Mouse (Mus musculus) liver, embryonic 14.5 days (tissue): ENCODE measurements around the gene Ager. TPM values are rescaled to one million over a fixed set of nuclear protein-coding genes. Genes with fewer than 3 reads are reported as not detected.

Source experiments
- ATAC-seq: fragments of 200-750 bp; cut with Nextera tagmentation; 2 replicates; pipeline ENCODE4 v1.8.0; 2017; ENCODE audit warnings: moderate number of reproducible peaks, mild to moderate bottlenecking, moderate library complexity; ENCODE audit not compliant: insufficient read depth
- DNase-seq, 3 experiments: peaks; one replicate each; pipeline ENCODE4 v3.0.0-alpha.2; 2012 to 2013; ENCODE audit warnings: low read depth in 3 of 3, low spot score in 3 of 3
- H3K27ac ChIP-seq: fragments of 300-500 bp; sonication (generic); 2 replicates; pipeline ENCODE4 v1.5.1; 2014; ENCODE audit warnings: moderate library complexity, mild to moderate bottlenecking, control low read depth, inconsistent platforms
- H3K27me3 ChIP-seq: fragments of 300-500 bp; sonication (generic); 2 replicates; pipeline ENCODE4 v1.6.1; 2014; ENCODE audit warnings: mild to moderate bottlenecking, low read length, moderate library complexity; ENCODE audit not compliant: control insufficient read depth, insufficient read depth
- H3K36me3 ChIP-seq: fragments of 300-500 bp; sonication (generic); replicated peaks from 2 replicates; pipeline ENCODE4 v1.6.1; 2014; ENCODE audit warnings: low read depth; ENCODE audit not compliant: control insufficient read depth, insufficient read depth
- H3K4me1 ChIP-seq, 2 experiments: fragments of 200-500 bp in 1 of 2; fragments of 300-500 bp in 1 of 2; sonication (generic) in 1 of 2; replicated peaks; 2 replicates each; pipeline ENCODE4 v1.6.1; 2012 to 2014; ENCODE audit warnings: antibody characterized with exemption in 1 of 2, inconsistent platforms in 1 of 2, low read length in 1 of 2; ENCODE audit not compliant: control insufficient read depth in 2 of 2, insufficient read depth in 2 of 2
- H3K4me2 ChIP-seq: fragments of 300-500 bp; sonication (generic); 2 replicates; pipeline ENCODE4 v1.6.1; 2014; ENCODE audit warnings: low read depth, mild to moderate bottlenecking, control low read depth, moderate library complexity
- H3K4me3 ChIP-seq, 2 experiments: fragments of 200-500 bp in 1 of 2; fragments of 300-500 bp in 1 of 2; sonication (generic) in 1 of 2; 2 replicates each; pipeline ENCODE4 v1.5.1; 2012 to 2014; ENCODE audit warnings: low read depth in 2 of 2, low read length in 2 of 2, mild to moderate bottlenecking in 2 of 2, control low read depth in 1 of 2, inconsistent platforms in 1 of 2, moderate library complexity in 1 of 2; ENCODE audit not compliant: insufficient read depth in 1 of 2
- H3K9ac ChIP-seq: fragments of 300-500 bp; sonication (generic); replicated peaks from 2 replicates; pipeline ENCODE4 v1.6.1; 2014; ENCODE audit warnings: mild to moderate bottlenecking, control low read depth, moderate library complexity
- H3K9me3 ChIP-seq: fragments of 300-500 bp; sonication (generic); 2 replicates; pipeline ENCODE4 v1.6.1; 2016; ENCODE audit warnings: low read length, mixed read lengths; ENCODE audit not compliant: control insufficient read depth
- CTCF ChIP-seq: IDR thresholded peaks from 2 replicates; pipeline ENCODE4 v1.5.1; 2016; ENCODE audit warnings: antibody characterized with exemption, low read depth, control low read depth
- EP300 ChIP-seq: IDR thresholded peaks from 2 replicates; pipeline ENCODE4 v1.6.1; 2016; ENCODE audit warnings: antibody characterized with exemption, low read depth
- WGBS: fragments of 180-500 bp; shearing (Covaris S2); extraction: QIAGEN DNeasy Blood & Tissue Kit; methylation state at CpG from one replicate; pipeline ENCODE4 v1.1.7; 2014; ENCODE audit not compliant: insufficient replicate concordance; 5-methylcytosine and 5-hydroxymethylcytosine counted together
- polyA plus RNA-seq, 2 experiments: library from polyadenylated mRNA; depleted of rRNA in 1 of 2; stranded (reverse) in 1 of 2; unstranded in 1 of 2; fragments of >200 nt; fragmentation: Nextera tagmentation in 1 of 2; extraction: Ambion mirVana in 1 of 2; gene quantifications; 2 replicates each; pipeline versions ENCODE4 v1.2.1 to v1.2.3; 2012 to 2014

Ager gene
- polyA plus RNA-seq, 2 experiments = 0.41 to 1.3 TPM

DNA sequence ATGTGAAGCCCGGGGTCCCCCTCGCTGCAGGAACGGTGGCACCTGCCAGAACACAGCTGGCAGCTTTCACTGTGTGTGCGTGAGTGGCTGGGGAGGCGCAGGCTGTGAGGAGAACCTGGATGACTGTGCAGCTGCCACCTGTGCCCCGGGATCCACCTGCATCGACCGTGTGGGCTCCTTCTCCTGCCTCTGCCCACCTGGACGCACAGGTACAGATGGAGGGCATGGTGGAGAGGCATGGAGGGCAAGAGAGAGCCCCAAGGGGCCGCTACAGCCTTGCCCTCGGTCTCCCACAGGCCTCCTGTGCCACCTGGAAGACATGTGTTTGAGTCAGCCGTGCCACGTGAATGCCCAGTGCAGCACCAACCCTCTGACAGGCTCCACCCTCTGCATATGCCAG, 29.2 kb upstream of the Ager start:
- H3K4me3 ChIP-seq = no peak overlapping the region
- no peaks in the 10 kb centered on the region for H3K9me3 ChIP-seq
- no peaks in the 10 kb centered on the region for H3K36me3 ChIP-seq
- no peak overlapping the region for H3K4me2 ChIP-seq
- DNase-seq (no peak), ATAC-seq (no peak)
- H3K9ac ChIP-seq = no peak overlapping the region
- TF ChIP-seq CTCF = no peak
- no peak for TF ChIP-seq EP300
- no peak overlapping the region for H3K27ac ChIP-seq
- WGBS = 66% methylated on average over 13 of the region's 13 CpGs
- H3K4me1 ChIP-seq = no peaks in the 10 kb centered on the region
- H3K27me3 ChIP-seq = no peaks in the 10 kb centered on the region; the same call in 1 of the 2 replicates

DNA sequence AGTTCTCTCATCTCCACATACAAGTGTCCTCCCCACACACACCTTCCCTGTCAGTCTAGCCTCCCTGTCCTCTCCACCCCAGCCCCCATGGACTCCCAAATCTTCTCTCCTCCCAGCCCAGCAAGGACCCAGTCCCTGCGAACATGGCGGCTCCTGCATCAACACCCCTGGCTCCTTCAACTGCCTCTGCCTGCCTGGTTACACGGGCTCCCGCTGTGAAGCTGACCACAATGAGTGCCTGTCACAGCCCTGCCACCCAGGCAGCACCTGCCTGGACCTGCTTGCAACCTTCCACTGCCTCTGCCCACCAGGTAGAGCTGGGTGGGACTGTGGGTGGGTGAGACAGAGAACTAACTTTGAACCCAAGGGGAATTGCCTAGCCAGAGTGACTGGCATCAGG, 27.7 kb upstream of the Ager start:
- no peak overlapping the region for H3K9ac ChIP-seq
- no peak for TF ChIP-seq EP300
- no peak for TF ChIP-seq CTCF
- H3K4me2 ChIP-seq = no peak overlapping the region
- no peak for ATAC-seq
- no peaks in the 10 kb centered on the region for H3K9me3 ChIP-seq
- no peaks in the 10 kb centered on the region; the same call in 1 of the 2 replicates for H3K27me3 ChIP-seq
- WGBS = 66% methylated on average over 4 of the region's 4 CpGs
- no peak overlapping the region for H3K27ac ChIP-seq
- no peaks in the 10 kb centered on the region for H3K36me3 ChIP-seq
- H3K4me1 ChIP-seq = no peaks in the 10 kb centered on the region
- DNase-seq = no peak
- no peak overlapping the region for H3K4me3 ChIP-seq

DNA sequence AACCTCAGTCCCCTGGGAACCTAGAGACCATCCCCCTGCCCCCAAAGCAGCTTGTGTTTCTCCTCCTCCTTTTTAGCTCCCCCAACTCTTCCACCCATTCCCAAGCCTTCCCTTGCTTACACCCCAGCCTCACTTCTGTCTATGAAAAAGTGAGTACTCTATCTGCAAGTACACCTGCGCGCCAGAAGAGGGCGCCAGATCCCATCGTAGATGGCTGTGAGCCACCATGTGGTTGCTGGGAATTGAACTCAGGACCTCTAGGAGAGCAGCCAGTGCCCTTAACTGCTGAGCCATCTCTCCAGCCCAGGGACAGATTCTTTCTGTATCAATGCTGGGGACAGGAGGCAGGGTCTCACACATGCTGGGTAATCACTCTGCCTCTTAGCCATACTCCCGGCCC, 25.8 kb upstream of the Ager start:
- Histone ChIP-seq H3K4me2 (no peak overlapping the region), H3K4me1 (no peaks in the 10 kb centered on the region), H3K4me3 (no peak overlapping the region), H3K36me3 (no peaks in the 10 kb centered on the region), H3K9ac (no peak overlapping the region), H3K27ac (no peak overlapping the region), H3K9me3 (no peaks in the 10 kb centered on the region), H3K27me3 (no peaks in the 10 kb centered on the region; the same call in 1 of the 2 replicates)
- ATAC-seq = no peak
- 17% methylated on average over 5 of the region's 5 CpGs for WGBS
- DNase-seq = no peak
- TF ChIP-seq CTCF (peak; percentile 89), EP300 (no peak)

DNA sequence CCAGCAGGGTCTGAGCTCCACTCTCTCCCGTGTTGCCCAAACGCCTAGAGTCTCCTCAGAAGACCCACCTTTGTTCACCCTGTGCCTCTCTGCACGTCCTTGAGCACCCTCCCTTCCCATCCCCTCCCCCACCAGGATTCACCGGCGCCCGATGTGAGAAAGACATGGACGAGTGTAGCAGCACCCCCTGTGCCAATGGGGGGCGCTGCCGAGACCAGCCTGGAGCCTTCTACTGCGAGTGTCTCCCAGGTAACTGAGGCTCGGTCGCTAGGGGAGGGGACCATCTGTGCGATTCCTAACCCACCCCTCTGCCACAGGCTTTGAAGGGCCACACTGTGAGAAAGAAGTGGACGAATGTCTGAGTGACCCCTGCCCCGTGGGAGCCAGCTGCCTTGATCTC, 25.3 kb upstream of the Ager start:
- no peak overlapping the region for H3K4me3 ChIP-seq
- ATAC-seq (no peak), DNase-seq (no peak)
- H3K4me1 ChIP-seq = no peaks in the 10 kb centered on the region
- no peak overlapping the region for H3K27ac ChIP-seq
- H3K36me3 ChIP-seq = no peaks in the 10 kb centered on the region
- no peak for TF ChIP-seq EP300
- TF ChIP-seq CTCF = no peak
- WGBS = 39% methylated on average over 15 of the region's 15 CpGs
- H3K9ac ChIP-seq = no peak overlapping the region
- no peak overlapping the region for H3K4me2 ChIP-seq
- no peaks in the 10 kb centered on the region for H3K9me3 ChIP-seq
- H3K27me3 ChIP-seq = no peaks in the 10 kb centered on the region; the same call in 1 of the 2 replicates

DNA sequence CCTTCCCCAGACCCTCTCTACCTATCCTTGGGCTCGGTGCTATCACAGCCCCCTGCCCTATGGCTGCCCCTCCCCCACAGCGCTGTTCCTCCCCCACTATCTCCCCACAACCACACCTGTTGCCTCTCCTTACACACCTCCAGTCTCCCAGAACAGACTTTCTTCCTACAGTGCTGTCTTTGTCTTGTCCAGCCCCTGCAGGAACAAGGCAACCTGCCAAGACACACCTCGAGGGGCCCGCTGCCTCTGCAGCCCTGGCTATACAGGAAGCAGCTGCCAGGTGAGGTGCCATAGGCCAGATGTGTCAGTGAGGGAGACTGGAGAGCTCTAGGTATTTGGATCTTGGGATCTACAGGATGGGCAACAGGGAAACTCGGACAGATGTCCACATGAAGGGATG, 21.1 kb upstream of the Ager start:
- no peaks in the 10 kb centered on the region for H3K4me1 ChIP-seq
- no peak overlapping the region for H3K27ac ChIP-seq
- DNase-seq (no peak), ATAC-seq (no peak)
- H3K36me3 ChIP-seq = no peaks in the 10 kb centered on the region
- no peaks in the 10 kb centered on the region for H3K27me3 ChIP-seq
- no peaks in the 10 kb centered on the region for H3K9me3 ChIP-seq
- WGBS = 60% methylated on average over 5 of the region's 5 CpGs
- H3K4me3 ChIP-seq = no peak overlapping the region
- no peak overlapping the region for H3K4me2 ChIP-seq
- no peak for TF ChIP-seq CTCF
- TF ChIP-seq EP300 = no peak
- H3K9ac ChIP-seq = no peak overlapping the region
